Mouse (Mus musculus) CH12.LX (cell line): ENCODE data around the gene Psma7. TPM values are rescaled to one million over a fixed set of nuclear protein-coding genes. Genes with fewer than 3 reads are reported as not detected.
A peak's percentile ranks its signal among the peaks of the same experiment; 100 is the strongest.

Source experiments
- DNase-seq: peaks from one replicate; pipeline ENCODE4 v3.0.0-alpha.2; 2013; ENCODE audit errors: extremely low read depth
- H3K27ac ChIP-seq: 2 replicates; pipeline ENCODE4 v1.5.1; 2012; ENCODE audit warnings: low read depth, mild to moderate bottlenecking, control low read depth, moderate library complexity; ENCODE audit not compliant: insufficient read depth
- H3K27me3 ChIP-seq: replicated peaks from 2 replicates; pipeline ENCODE3; 2012; ENCODE audit warnings: inconsistent platforms
- H3K36me3 ChIP-seq, 2 experiments: replicated peaks in 1 of 2; 2 replicates each; pipeline versions ENCODE3 to v1.6.1; 2012; ENCODE audit warnings: inconsistent platforms in 1 of 2, low read length in 1 of 2, mild to moderate bottlenecking in 1 of 2, mixed read lengths in 1 of 2, moderate library complexity in 1 of 2; ENCODE audit not compliant: control insufficient read depth in 1 of 2, insufficient read depth in 1 of 2
- H3K4me1 ChIP-seq, 2 experiments: 2 replicates each; pipeline ENCODE4 v1.6.1; 2012; ENCODE audit warnings: inconsistent platforms in 1 of 2, moderate library complexity in 1 of 2; ENCODE audit not compliant: insufficient read depth in 2 of 2, control insufficient read depth in 1 of 2
- H3K4me2 ChIP-seq: 2 replicates; pipeline ENCODE4 v1.6.1; 2012; ENCODE audit warnings: low read depth, mild to moderate bottlenecking, control low read depth; ENCODE audit not compliant: poor library complexity, insufficient read depth, severe bottlenecking
- H3K4me3 ChIP-seq, 3 experiments: fragments of 150-350 bp in 1 of 3; sonication (generic) in 1 of 3; replicated peaks in 1 of 3; 2 replicates each; pipeline versions ENCODE3 to v1.5.1; 2011 to 2012; ENCODE audit warnings: low read depth in 2 of 3, low read length in 2 of 3, mild to moderate bottlenecking in 2 of 3, moderate library complexity in 2 of 3, control low read depth in 1 of 3, improper control_type of control experiment in 1 of 3, inconsistent platforms in 1 of 3, mixed read lengths in 1 of 3; ENCODE audit not compliant: poor library complexity in 1 of 3
- H3K79me2 ChIP-seq: replicated peaks from 2 replicates; pipeline ENCODE4 v1.6.1; 2012; ENCODE audit warnings: mild to moderate bottlenecking, moderate library complexity; ENCODE audit not compliant: control insufficient read depth, poor library complexity, insufficient read depth, severe bottlenecking; ENCODE audit errors: extremely low read depth
- H3K9ac ChIP-seq: 2 replicates; pipeline ENCODE4 v1.6.1; 2012; ENCODE audit warnings: low read depth, mild to moderate bottlenecking, control low read depth, moderate library complexity; ENCODE audit not compliant: insufficient read depth
- H3K9me3 ChIP-seq: replicated peaks from 2 replicates; pipeline ENCODE3; 2012; ENCODE audit warnings: low read length, inconsistent platforms, mixed read lengths
- CHD1 ChIP-seq: IDR thresholded peaks from 2 replicates; pipeline ENCODE4 v1.6.1; 2012; ENCODE audit warnings: low read depth, low read length, improper control_type of control experiment, inconsistent platforms
- CHD2 ChIP-seq: IDR thresholded peaks from 2 replicates; pipeline ENCODE4 v1.6.1; 2011; ENCODE audit warnings: low read length, improper control_type of control experiment
- CTCF ChIP-seq, 2 experiments: IDR thresholded peaks in 1 of 2; conservative IDR thresholded peaks in 1 of 2; 2 replicates each; pipeline ENCODE4 v1.5.1; 2011 to 2012; ENCODE audit warnings: low read depth in 2 of 2, low read length in 2 of 2, improper control_type of control experiment in 1 of 2, inconsistent platforms in 1 of 2, mild to moderate bottlenecking in 1 of 2, moderate library complexity in 1 of 2
- ETS1 ChIP-seq: conservative IDR thresholded peaks from 2 replicates; pipeline ENCODE4 v1.6.1; 2012; ENCODE audit warnings: low read depth, mild to moderate bottlenecking, inconsistent platforms, low read length, improper control_type of control experiment, moderate library complexity
- GABPA ChIP-seq: IDR thresholded peaks from 2 replicates; pipeline ENCODE4 v1.6.1; 2012; ENCODE audit warnings: low read depth, low read length, improper control_type of control experiment, inconsistent platforms; ENCODE audit not compliant: insufficient replicate concordance
- HCFC1 ChIP-seq: IDR thresholded peaks from 2 replicates; pipeline ENCODE4 v1.6.1; 2012; ENCODE audit warnings: low read depth, mild to moderate bottlenecking, inconsistent platforms, low read length, improper control_type of control experiment
- JUN ChIP-seq: IDR thresholded peaks from 2 replicates; pipeline ENCODE4 v1.6.1; 2011; ENCODE audit warnings: low read depth, mild to moderate bottlenecking, low read length, improper control_type of control experiment, moderate library complexity; ENCODE audit not compliant: insufficient read depth
- MAFK ChIP-seq: IDR thresholded peaks from 2 replicates; pipeline ENCODE4 v1.6.1; 2011; ENCODE audit warnings: low read length, improper control_type of control experiment; ENCODE audit not compliant: insufficient replicate concordance
- MAX ChIP-seq: IDR thresholded peaks from 2 replicates; pipeline ENCODE4 v1.6.1; 2011; ENCODE audit warnings: low read length, improper control_type of control experiment
- MEF2A ChIP-seq: IDR thresholded peaks from 2 replicates; pipeline ENCODE4 v1.6.1; 2014; ENCODE audit warnings: low read depth, mild to moderate bottlenecking, inconsistent platforms, low read length, improper control_type of control experiment, borderline replicate concordance
- MXI1 ChIP-seq: IDR thresholded peaks from 2 replicates; pipeline ENCODE4 v1.6.1; 2011; ENCODE audit warnings: mild to moderate bottlenecking, low read depth, low read length, improper control_type of control experiment
- MYC ChIP-seq: IDR thresholded peaks from 2 replicates; pipeline ENCODE4 v1.6.1; 2011; ENCODE audit warnings: low read depth, mild to moderate bottlenecking, improper control_type of control experiment, low read length
- NELFE ChIP-seq: IDR thresholded peaks from 2 replicates; pipeline ENCODE4 v1.6.1; 2011; ENCODE audit warnings: low read depth, low read length, improper control_type of control experiment
- PAX5 ChIP-seq: IDR thresholded peaks from 2 replicates; pipeline ENCODE4 v1.6.1; 2012; ENCODE audit warnings: low read length, inconsistent platforms, mixed read lengths
- RAD21 ChIP-seq: IDR thresholded peaks from 2 replicates; pipeline ENCODE4 v1.6.1; 2011; ENCODE audit warnings: low read depth, mild to moderate bottlenecking, low read length, improper control_type of control experiment, moderate library complexity
- RCOR1 ChIP-seq: conservative IDR thresholded peaks from 2 replicates; pipeline ENCODE4 v1.6.1; 2012; ENCODE audit warnings: low read depth, mild to moderate bottlenecking, inconsistent platforms, low read length, improper control_type of control experiment
- SIN3A ChIP-seq: IDR thresholded peaks from 2 replicates; pipeline ENCODE4 v1.6.1; 2012; ENCODE audit warnings: low read length, improper control_type of control experiment, inconsistent platforms
- SMC3 ChIP-seq: IDR thresholded peaks from 2 replicates; pipeline ENCODE4 v1.6.1; 2011; ENCODE audit warnings: low read depth, low read length, improper control_type of control experiment
- UBTF ChIP-seq: IDR thresholded peaks from 2 replicates; pipeline ENCODE4 v1.6.1; 2012; ENCODE audit warnings: low read depth, mild to moderate bottlenecking, inconsistent platforms, low read length, improper control_type of control experiment, moderate library complexity
- USF2 ChIP-seq: conservative IDR thresholded peaks from 2 replicates; pipeline ENCODE4 v1.6.1; 2011; ENCODE audit warnings: low read depth, low read length, improper control_type of control experiment
- ZKSCAN1 ChIP-seq: IDR thresholded peaks from 2 replicates; pipeline ENCODE4 v1.6.1; 2012; ENCODE audit warnings: low read depth, inconsistent platforms, low read length, improper control_type of control experiment, borderline replicate concordance
- ZMIZ1 ChIP-seq: IDR thresholded peaks from 2 replicates; pipeline ENCODE4 v1.6.1; 2012; ENCODE audit warnings: low read depth, mild to moderate bottlenecking, inconsistent platforms, low read length, improper control_type of control experiment
- ZNF384 ChIP-seq: IDR thresholded peaks from 2 replicates; pipeline ENCODE4 v1.6.1; 2012; ENCODE audit warnings: low read depth, low read length, improper control_type of control experiment, inconsistent platforms
- dilution Hi-C: fragments of 300-500 bp; cut with MboI; formaldehyde crosslinking; loops from 2 replicates; pipeline ENCODE4 v1.14.3; 2020; ENCODE audit warnings: low sequenced_read_pairs; ENCODE audit not compliant: extremely low pct_unique_long_range_greater_than_20kb, extremely low pct_ligation_motif_present
- in situ Hi-C: fragments of 300-500 bp; cut with MboI; formaldehyde crosslinking; loops from 3 replicates; pipeline ENCODE4 v1.14.3; 2019; ENCODE audit warnings: low sequenced_read_pairs, low pct_ligation_motif_present, low pct_unique_long_range_greater_than_20kb, mixed read lengths
- polyA plus RNA-seq: library from polyadenylated mRNA; unstranded; fragments of >175 nt; gene quantifications from 2 replicates; pipeline ENCODE4 v1.2.1, GENCODE M21; 2012; ENCODE audit warnings: low read depth; ENCODE audit not compliant: insufficient read length
- total RNA-seq, 2 experiments: library from RNA; depleted of rRNA; stranded (reverse); fragments of 300-350 nt in 1 of 2; fragments of >200 nt in 1 of 2; gene quantifications; 2 replicates each; pipeline ENCODE4 v1.2.3; 2012 to 2014

The Psma7 gene
- total and polyA plus RNA-seq, 3 experiments: 443 to 569 (median 466) TPM

DNA sequence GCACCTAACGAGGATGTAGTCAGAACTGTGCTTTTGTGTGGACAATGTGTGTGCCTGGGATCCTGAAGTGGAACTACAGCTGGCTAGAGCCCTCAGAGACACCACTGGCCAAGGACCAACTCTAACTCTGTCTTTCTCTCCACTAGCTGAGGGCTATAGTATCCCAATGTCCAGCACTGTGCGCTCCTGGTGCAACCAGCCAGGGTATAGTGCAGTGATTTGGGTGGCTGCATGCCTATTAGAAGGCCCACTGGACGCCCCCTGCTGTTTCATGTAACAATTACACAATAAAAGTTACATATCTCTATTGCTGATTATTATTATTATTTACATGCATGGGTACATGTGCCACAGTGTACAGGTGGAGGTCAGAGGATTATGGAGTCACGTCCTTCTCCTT, 3.0 kb upstream of the Psma7 start:
- H3K36me3 ChIP-seq: peaks cover 0 to 17% of the 10 kb centered on the region in 2 experiments
- H3K4me3 ChIP-seq: no peak overlapping the region
- DNase-seq: peak; percentile 46
- H3K27ac ChIP-seq: no peak overlapping the region
- peaks cover 16 to 34% of the 10 kb centered on the region in 2 experiments for H3K4me1 ChIP-seq
- peaks cover 19% of the 10 kb centered on the region for H3K79me2 ChIP-seq
- dilution Hi-C loops (no loop called here), in situ Hi-C loops (loop anchor here (5.0 kb wide), 1 partner anchor 123 kb away; no protein-coding TSS in a partner anchor)
- no peaks in the 10 kb centered on the region for H3K27me3 ChIP-seq
- no peak overlapping the region for H3K9ac ChIP-seq
- H3K4me2 ChIP-seq: no peak overlapping the region
- TF ChIP-seq MYC: no peak
- TF ChIP-seq HCFC1: no peak
- no peak for TF ChIP-seq SIN3A
- TF ChIP-seq MAFK: no peak
- TF ChIP-seq RAD21: peak; percentile 50
- TF ChIP-seq CTCF (conservative IDR thresholded peaks at IDR 0.05 in 1 of 2, IDR thresholded peaks at IDR 0.05 in 1 of 2; ENCODE audit: low read depth in 2 of 2, low read length in 2 of 2): peak; percentile 55 to 75
- TF ChIP-seq USF2: no peak
- TF ChIP-seq JUN: no peak
- TF ChIP-seq MEF2A: no peak
- TF ChIP-seq SMC3: peak; percentile 76
- TF ChIP-seq ZNF384: peak; percentile 53; the same call in 1 of the 2 replicates
- peaks cover 9% of the 10 kb centered on the region for H3K9me3 ChIP-seq

DNA sequence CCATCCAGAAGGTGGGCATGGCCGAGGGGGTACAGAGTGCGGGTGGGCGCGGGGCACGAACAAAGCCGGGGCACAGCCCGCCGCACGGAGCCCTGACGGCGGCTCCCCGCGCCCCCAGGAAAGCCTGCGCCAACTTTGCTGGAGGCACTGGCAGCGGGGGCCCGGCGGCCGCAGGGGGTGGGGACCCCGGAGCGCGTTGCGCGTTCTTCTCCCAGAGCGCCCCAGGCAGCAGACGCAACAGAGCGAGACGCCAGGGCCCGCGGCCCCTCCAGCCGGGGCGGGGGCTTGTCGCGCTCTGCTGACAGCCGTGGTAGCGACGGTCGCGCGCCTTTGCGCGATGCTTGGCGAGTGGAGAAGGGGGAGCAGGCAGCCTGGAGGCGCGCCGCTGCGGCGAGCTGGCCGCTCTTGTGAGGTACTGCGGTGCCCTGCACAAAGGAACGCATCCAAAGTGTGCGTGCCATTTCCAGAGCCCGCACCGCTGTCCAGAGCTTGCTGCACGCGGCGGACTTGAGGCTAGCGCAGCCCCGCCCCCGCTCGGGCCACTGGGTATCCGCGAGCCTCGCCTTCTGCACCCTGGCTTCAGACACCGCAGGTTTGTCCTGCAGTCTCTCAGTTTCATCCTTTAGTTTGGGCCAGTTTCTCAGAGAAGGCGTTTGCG, 754 bp upstream of the Psma7 start:
- Histone ChIP-seq H3K27ac (peak overlapping the region; percentile 18; the same call in 1 of the 2 replicates), H3K79me2 (peaks cover 39% of the 10 kb centered on the region), H3K36me3 (peaks cover 17 to 37% of the 10 kb centered on the region in 2 experiments), H3K9ac (peak overlapping the region; percentile 92), H3K4me1 (peaks cover 13 to 33% of the 10 kb centered on the region in 2 experiments), H3K4me2 (peak overlapping the region; percentile 75), H3K9me3 (peaks cover 5% of the 10 kb centered on the region), H3K4me3 (peak overlapping the region; percentile 69 to 98 (median 98)), H3K27me3 (no peaks in the 10 kb centered on the region)
- in situ Hi-C loops (no loop called here), dilution Hi-C loops (no loop called here)
- peak; percentile 58 for DNase-seq
- TF ChIP-seq MEF2A (0 out of 2 replicates have a peak, but pooled peaks have one; percentile 2), CHD2 (peak; percentile 13; the same call in 1 of the 2 replicates), PAX5 (no peak), CHD1 (no peak), ZKSCAN1 (no peak), ZMIZ1 (no peak), UBTF (no peak), HCFC1 (peak; percentile 67), MXI1 (peak; percentile 17; the same call in 1 of the 2 replicates), ETS1 (no peak), JUN (no peak), SIN3A (0 out of 2 replicates have a peak, but pooled peaks have one; percentile 16), RCOR1 (no peak), MAX (no peak), NELFE (no peak; the same call in 1 of the 2 replicates), ZNF384 (no peak), GABPA (no peak)
